Mouse (Mus musculus) megakaryocyte, embryonic 14.5 days (primary cell): ENCODE data around the gene Narf.

Experiments
- FLI1 ChIP-seq: IDR thresholded peaks from 2 replicates; pipeline ENCODE4 v1.6.1; 2012; ENCODE audit warnings: low read length, inconsistent platforms, mixed read lengths
- GATA1 ChIP-seq: IDR thresholded peaks from 3 replicates; pipeline ENCODE4 v1.6.1; 2012; ENCODE audit warnings: mixed read lengths, low read length, inconsistent platforms, borderline replicate concordance

DNA sequence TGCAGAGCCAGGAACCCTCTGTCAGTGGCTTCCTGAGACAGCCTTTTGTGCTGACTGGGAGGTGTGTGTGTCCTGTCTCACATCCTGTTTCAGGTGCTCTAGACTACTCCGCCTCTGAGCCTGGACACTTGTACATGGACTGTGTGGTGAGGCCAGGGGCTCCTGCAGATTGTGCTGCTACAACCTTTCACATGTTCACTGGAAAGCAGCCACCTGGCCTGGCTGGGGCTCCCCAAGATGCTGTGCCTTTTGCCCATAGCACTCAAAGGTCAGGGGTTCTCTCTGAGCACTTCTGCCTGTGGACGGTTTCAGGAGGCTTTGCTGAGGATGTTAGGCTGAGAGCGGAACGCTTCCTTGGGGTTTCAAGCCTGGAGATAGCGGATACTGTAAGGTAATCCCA is 16.3 kb upstream of the Narf start:
- no peak for TF ChIP-seq GATA1
- TF ChIP-seq FLI1 = no peak
